Mouse (Mus musculus) embryo, embryonic 10.5 days (tissue): ENCODE measurements at regions not wholly inside any gene's neighbourhood (a gene's known extent, or its start where the extent isn't known, plus 50 kb on each side); places are given as distances from the start of the nearest gene placed in this dataset.

Experiments
- DNase-seq: peaks from one replicate; pipeline ENCODE4 v3.0.0-alpha.2; 2015; ENCODE audit warnings: low spot score

- DNase-seq, result no peak
Measured at GRCm38 (mm10) chr12:35429473-35429872, 105.4 kb downstream of the Ahr start.

GRCm38 (mm10) chr12:35419206-35419605, 115.6 kb downstream of the Ahr start:
- no peak for DNase-seq

GRCm38 (mm10) chr12:35417943-35418342, 116.9 kb downstream of the Ahr start:
- no peak for DNase-seq

GRCm38 (mm10) chr12:35416583-35416982, 118.3 kb downstream of the Ahr start:
- DNase-seq, result peak; percentile 3

GRCm38 (mm10) chr12:35412715-35413114, 122.1 kb downstream of the Ahr start:
- DNase-seq, result no peak

GRCm38 (mm10) chr12:35408461-35408860, 126.4 kb downstream of the Ahr start:
- no peak for DNase-seq

GRCm38 (mm10) chr12:35408044-35408443, 126.8 kb downstream of the Ahr start:
- no peak for DNase-seq

- no peak for DNase-seq
Measured at GRCm38 (mm10) chr12:35401853-35402252, 133.0 kb downstream of the Ahr start.

- no peak for DNase-seq
Measured at GRCm38 (mm10) chr12:35401219-35401618, 133.6 kb downstream of the Ahr start.

GRCm38 (mm10) chr12:35395211-35395610, 139.6 kb downstream of the Ahr start:
- no peak for DNase-seq

- DNase-seq, result no peak
Measured at GRCm38 (mm10) chr12:35392111-35392510, 142.7 kb downstream of the Ahr start.

GRCm38 (mm10) chr12:35390266-35390665, 144.6 kb downstream of the Ahr start:
- no peak for DNase-seq

GRCm38 (mm10) chr12:35389839-35390238, 145.0 kb downstream of the Ahr start:
- no peak for DNase-seq

- no peak for DNase-seq
Measured at GRCm38 (mm10) chr12:35384211-35384610, 150.6 kb downstream of the Ahr start.

- DNase-seq, result no peak
Measured at GRCm38 (mm10) chr12:35377266-35377665, 157.6 kb downstream of the Ahr start.

GRCm38 (mm10) chr12:35376365-35376764, 158.5 kb downstream of the Ahr start:
- no peak for DNase-seq

- no peak for DNase-seq
Measured at GRCm38 (mm10) chr12:35357901-35358300, 176.9 kb downstream of the Ahr start.

- no peak for DNase-seq
Measured at GRCm38 (mm10) chr12:35338191-35338954, 196.5 kb downstream of the Ahr start.

- no peak for DNase-seq
Measured at GRCm38 (mm10) chr12:35336314-35336713, 198.5 kb downstream of the Ahr start.

GRCm38 (mm10) chr12:35334344-35335075, 200.3 kb downstream of the Ahr start:
- DNase-seq, result no peak

GRCm38 (mm10) chr12:35331303-35331702, 203.5 kb downstream of the Ahr start:
- DNase-seq, result peak; percentile 26

GRCm38 (mm10) chr12:35329699-35330098, 205.1 kb downstream of the Ahr start:
- DNase-seq, result no peak

- DNase-seq, result no peak
Measured at GRCm38 (mm10) chr12:35319571-35319970, 215.3 kb downstream of the Ahr start.
